Mouse (Mus musculus): ENCODE measurements around the gene Rpl36-ps4.
"Not testable (repeated sequence)": the region's sequence is repeated elsewhere in the genome, so short reads cannot be mapped to it uniquely, and the experiment has no call there.

The Rpl36-ps4 gene

DNA sequence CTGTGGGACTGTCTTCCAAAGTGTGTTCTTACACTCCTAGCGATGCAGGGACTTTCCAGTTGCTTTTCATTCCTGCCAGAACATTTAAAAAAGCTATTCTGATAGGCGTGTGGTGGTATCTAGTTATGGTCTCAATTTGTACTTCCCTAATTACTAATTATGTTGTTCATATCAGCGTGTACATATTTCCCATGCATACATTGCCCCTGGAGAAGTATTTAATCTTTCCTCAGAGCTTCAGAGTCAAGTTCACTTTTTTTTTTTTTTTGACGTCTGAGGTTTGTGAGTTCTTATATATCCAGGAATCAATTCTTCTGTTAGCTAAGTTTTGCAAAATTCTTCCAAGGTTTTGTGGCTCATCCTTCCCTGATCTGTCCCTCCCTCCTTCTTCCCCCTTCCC lies 15.4 kb downstream of the Rpl36-ps4 start:
- DNase-seq (ENCODE audit: low spot score in 2 of 2): no peak

DNA sequence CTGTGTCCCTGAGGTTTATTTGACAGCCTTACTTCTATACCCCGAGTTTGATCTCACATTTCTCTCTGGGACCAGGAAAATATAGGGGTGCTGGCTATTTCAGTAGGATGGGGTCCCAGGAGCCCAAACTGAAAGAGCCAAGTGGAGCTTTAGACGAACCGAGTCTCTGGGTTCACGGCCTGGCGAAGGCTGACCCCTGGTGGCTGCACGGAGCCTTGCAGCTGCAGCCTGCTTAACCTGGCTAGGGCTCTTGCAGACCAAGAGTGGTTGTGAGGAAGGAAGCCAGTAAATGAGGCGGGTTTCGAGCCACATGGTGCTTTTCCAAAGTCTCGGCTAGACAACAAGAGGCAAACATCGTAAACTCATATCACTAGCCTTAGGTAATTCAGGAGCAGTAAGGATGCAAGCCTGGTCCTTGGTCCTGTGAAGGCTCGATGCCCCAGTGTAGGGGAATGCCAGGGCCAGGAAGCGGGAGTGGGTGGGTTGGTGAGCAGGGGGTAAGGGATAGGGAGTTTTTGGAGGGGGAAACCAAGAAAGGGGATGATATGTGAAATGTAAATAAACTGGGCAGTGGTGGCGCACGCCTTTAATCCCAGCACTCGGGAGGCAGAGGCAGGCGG lies 28.3 kb downstream of the Rpl36-ps4 start:
- peak; percentile 51 to 80 for DNase-seq (ENCODE audit: low spot score in 2 of 2)

DNA sequence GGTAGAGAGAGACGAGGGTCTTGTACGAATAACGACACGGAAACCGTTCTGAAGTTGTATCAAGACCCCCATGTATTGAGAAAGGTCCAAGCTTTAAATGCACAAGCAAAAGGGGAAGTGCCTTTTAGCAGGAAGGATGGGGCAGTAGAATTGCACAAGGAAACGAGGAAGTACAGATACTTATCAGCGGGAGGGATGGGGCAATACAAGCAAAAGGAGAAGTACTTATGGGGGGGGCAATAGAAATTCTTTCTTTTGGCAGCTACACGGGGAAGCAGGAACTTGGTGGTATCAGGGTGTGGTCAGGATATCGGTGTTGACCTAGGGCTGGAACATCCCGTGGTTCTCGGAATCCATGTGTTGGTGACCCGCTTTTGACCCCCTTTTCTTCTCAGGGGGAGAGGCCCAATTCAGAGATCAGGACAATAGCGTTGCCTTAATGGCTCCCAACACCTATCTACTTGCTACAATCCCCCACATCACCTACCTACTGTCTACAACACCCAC lies 33.9 kb downstream of the Rpl36-ps4 start:
- DNase-seq (ENCODE audit: low spot score in 2 of 2): not testable (repeated sequence)

DNA sequence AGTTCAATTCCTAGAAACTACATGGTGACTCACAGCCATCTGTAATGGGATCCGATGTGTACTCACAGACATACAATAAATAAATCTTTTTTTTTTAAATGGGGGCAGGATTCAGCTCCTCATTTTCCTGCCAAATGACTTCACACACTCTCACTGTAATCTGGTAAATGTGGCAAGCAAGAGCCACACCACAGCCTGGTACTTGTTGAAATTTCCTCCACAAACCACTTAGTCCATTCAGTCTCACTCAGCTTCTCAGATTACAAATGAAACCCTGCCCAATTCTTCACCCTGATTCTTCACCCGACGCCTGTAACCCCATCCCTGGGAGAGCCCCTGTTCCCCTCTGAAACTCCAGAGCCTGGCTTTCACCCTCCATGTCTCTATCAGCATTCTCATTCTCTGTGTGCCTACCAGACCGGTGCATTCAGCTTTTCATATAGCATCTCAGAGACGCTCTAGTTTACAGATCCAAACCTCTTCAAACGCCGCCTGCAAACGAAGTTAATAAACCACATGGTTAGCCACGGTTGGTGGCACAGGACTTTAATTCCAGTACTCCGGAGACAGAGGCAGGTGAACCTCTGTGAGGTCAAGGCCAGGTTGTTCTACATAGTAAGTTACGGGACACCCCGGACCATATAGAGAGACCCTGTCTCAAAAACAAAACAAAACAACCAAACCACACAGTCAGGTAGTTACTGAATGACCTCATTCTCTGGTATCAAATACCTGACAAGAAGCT lies 36.5 kb downstream of the Rpl36-ps4 start:
- DNase-seq (ENCODE audit: low spot score in 2 of 2): no peak

DNA sequence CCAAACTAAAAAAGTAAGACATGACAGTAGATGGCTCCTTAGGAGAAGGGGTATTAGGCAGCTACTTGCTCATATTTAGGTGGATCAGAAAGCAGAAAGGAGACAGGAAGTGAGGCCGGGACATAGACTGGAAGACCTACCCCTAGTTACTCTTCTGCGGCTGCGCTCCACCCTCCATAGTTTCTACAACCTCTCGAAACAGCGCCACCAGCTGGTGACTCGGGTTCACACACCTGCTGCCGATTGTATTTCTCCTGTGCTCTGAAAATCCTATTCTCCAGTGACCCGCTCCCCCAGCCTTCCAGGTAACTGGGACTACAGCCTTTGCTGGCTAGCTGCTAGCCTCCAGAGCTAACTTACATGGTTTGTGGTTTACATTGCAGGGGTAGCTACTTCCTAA lies 37.5 kb downstream of the Rpl36-ps4 start:
- DNase-seq (ENCODE audit: low spot score in 2 of 2): peak in 1 of 2 experiments; percentile 39

DNA sequence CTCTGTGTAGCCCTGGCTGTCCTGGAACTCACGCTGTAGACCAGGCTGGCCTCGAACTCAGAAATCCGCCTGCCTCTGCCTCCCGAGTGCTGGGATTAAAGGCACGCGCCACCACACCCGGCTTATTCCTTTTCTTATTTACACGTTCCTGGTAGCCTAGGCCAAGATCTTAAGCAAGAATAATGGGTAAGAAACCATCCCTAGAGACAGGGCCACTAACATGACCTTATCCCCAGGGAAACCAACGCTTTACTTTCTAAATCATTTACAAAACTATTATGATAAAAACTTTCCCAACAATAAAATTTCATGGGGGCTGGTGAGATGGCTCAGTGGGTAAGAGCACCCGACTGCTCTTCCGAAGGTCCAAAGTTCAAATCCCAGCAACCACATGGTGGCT lies 38.6 kb downstream of the Rpl36-ps4 start:
- DNase-seq (ENCODE audit: low spot score in 2 of 2): not testable (repeated sequence)

DNA sequence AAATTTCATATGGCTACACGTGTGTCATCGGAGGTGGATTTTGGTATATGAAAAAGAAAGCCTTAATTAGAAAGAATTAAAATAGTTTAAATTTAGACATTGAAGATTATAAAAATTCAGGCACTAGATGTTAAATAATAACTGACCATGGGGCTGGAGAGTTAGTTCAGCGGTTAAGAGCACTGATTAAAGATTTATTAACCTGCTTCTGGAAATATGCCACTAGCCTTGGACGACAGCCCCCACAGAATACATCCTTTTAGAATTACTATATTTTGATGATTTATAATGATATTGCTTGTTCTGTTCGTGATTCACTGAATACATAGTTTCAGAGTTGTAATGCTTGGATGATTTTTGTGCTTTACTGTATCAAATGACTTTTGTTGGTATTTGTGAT lies 39.2 kb downstream of the Rpl36-ps4 start:
- DNase-seq (ENCODE audit: low spot score in 2 of 2): not testable (repeated sequence)

DNA sequence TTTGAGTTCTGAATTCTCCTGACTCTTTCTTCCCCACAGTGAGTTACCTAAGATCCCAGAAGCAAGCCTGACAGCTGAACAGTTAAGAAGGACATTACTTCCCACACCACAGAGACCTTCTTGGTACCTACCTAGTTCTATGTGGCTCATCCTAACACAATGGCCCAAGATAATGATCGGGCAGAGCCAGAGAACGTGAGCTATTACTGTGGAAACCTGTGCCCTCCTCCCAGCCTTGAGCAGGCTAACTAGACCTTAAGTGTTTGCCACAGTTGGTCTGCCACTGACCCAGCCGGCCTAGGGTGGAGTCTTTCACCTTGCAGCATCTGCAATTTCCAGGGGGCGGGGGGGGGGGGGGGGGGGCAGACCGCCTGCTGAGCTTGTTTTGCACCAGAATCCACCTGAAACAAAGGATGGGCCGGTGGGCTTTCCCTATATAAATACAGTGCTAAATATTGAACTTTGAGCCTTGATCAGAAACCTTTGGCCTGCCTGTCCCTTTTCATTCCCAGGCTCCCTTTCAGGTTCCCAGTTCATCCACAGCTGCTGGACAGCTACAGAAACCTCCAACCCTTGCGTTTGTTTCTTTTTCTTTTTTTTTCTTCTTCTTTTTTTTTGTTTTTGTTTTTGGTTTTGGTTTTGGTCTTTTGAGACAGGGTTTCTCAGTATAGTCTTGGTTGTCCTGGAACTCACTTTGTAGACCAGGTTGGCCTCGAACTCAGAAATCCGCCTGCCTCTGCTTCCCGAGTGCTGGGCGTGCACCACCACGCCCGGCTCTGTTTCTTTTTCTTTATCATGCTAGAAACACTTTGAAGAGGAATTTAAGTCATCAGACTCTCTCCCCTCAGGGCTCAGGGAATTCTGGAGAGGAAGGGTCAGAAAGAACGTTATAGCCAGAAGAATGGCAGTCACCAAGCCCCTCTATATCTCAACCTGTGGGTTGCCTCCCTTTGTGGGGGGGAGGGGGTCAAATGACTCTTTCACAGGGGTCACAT lies 42.6 kb downstream of the Rpl36-ps4 start:
- DNase-seq (ENCODE audit: low spot score in 2 of 2): no peak

DNA sequence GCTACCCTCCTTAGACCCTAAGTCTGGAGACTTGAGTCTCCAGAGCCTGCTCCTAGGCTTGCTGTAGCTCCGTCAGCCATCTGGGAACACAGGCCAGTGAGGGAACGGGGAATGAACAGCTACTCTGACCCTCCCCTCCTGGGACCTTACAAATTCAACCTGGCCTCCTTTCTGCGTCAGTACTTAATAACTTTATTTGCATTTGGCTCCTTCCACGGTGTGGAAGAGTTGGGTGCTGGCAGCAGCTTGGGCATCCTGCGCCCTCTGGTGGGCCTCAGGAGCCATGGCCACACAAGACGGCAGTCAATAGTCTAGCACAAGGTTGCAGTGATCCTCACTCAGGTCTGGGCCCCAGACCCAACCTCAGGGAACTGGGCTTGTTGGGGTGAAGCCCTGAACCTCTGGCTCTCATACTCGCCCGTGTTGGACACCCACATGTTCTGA lies 47.7 kb downstream of the Rpl36-ps4 start:
- DNase-seq (ENCODE audit: low spot score in 2 of 2): not testable (repeated sequence)
